Mouse (Mus musculus) CD4-positive helper T cell, adult 2 months (primary cell): ENCODE measurements around the gene Tnnc1.

Experiments
- DNase-seq: peaks from one replicate; pipeline ENCODE4 v3.0.0-alpha.2; 2012; ENCODE audit warnings: low read depth, missing footprints, low spot score

The Tnnc1 gene

GRCm38 (mm10) chr14:31208084-31208483 lies at the start of gene Tnnc1:
Gene Tnnc1, plus strand, starts transcription at chr14:31208312.
- no peak for DNase-seq

GRCm38 (mm10) chr14:31160196-31161150 lies 47.6 kb upstream of the Tnnc1 start:
- DNase-seq: no peak

GRCm38 (mm10) chr14:31161191-31161590 lies 46.9 kb upstream of the Tnnc1 start:
- DNase-seq: no peak

- DNase-seq: no peak
Measured at GRCm38 (mm10) chr14:31161638-31162037, 46.5 kb upstream of the Tnnc1 start.

- DNase-seq: no peak
Measured at GRCm38 (mm10) chr14:31164067-31164466, 44.0 kb upstream of the Tnnc1 start.

GRCm38 (mm10) chr14:31165010-31165409 lies 43.1 kb upstream of the Tnnc1 start:
- no peak for DNase-seq

- no peak for DNase-seq
Measured at GRCm38 (mm10) chr14:31165458-31165857, 42.7 kb upstream of the Tnnc1 start.

GRCm38 (mm10) chr14:31165991-31166630 lies 42.0 kb upstream of the Tnnc1 start:
- DNase-seq: no peak

- DNase-seq: no peak
Measured at GRCm38 (mm10) chr14:31166827-31167226, 41.3 kb upstream of the Tnnc1 start.

- no peak for DNase-seq
Measured at GRCm38 (mm10) chr14:31168425-31168824, 39.7 kb upstream of the Tnnc1 start, which contains the start of gene Stab1. Gene Stab1, minus strand, starts transcription at chr14:31168641.

GRCm38 (mm10) chr14:31169508-31169907 lies 38.6 kb upstream of the Tnnc1 start:
- no peak for DNase-seq

GRCm38 (mm10) chr14:31170963-31171362 lies 37.1 kb upstream of the Tnnc1 start:
- no peak for DNase-seq

GRCm38 (mm10) chr14:31171386-31171785 lies 36.7 kb upstream of the Tnnc1 start:
- no peak for DNase-seq

- DNase-seq: no peak
Measured at GRCm38 (mm10) chr14:31171821-31172220, 36.3 kb upstream of the Tnnc1 start.

GRCm38 (mm10) chr14:31172781-31173455 lies 35.2 kb upstream of the Tnnc1 start:
- no peak for DNase-seq

- DNase-seq: no peak
Measured at GRCm38 (mm10) chr14:31173537-31173936, 34.6 kb upstream of the Tnnc1 start.

GRCm38 (mm10) chr14:31177287-31177686 lies 30.8 kb upstream of the Tnnc1 start:
- no peak for DNase-seq

- no peak for DNase-seq
Measured at GRCm38 (mm10) chr14:31177715-31178114, 30.4 kb upstream of the Tnnc1 start.

- DNase-seq: no peak
Measured at GRCm38 (mm10) chr14:31179677-31180365, 28.3 kb upstream of the Tnnc1 start.

- no peak for DNase-seq
Measured at GRCm38 (mm10) chr14:31181512-31181911, 26.6 kb upstream of the Tnnc1 start.

- no peak for DNase-seq
Measured at GRCm38 (mm10) chr14:31182786-31183290, 25.3 kb upstream of the Tnnc1 start.
